Mouse (Mus musculus) naive thymus-derived CD4-positive, alpha-beta T cell, adult 2 months (primary cell): Measurements from ENCODE around the gene Rab11fip3.
"Not testable (repeated sequence)": the region's sequence is repeated elsewhere in the genome, so short reads cannot be mapped to it uniquely, and the experiment has no call there.

Source experiments
- DNase-seq: peaks from one replicate; pipeline ENCODE4 v3.0.0-alpha.2; 2011; ENCODE audit warnings: low read depth

Rab11fip3 gene

GRCm38 (mm10) chr17:26068831-26069739, at the start of gene Rab11fip3:
Gene Rab11fip3, minus strand, starts transcription at chr17:26069555.
- DNase-seq, result peak; percentile 92

DNA sequence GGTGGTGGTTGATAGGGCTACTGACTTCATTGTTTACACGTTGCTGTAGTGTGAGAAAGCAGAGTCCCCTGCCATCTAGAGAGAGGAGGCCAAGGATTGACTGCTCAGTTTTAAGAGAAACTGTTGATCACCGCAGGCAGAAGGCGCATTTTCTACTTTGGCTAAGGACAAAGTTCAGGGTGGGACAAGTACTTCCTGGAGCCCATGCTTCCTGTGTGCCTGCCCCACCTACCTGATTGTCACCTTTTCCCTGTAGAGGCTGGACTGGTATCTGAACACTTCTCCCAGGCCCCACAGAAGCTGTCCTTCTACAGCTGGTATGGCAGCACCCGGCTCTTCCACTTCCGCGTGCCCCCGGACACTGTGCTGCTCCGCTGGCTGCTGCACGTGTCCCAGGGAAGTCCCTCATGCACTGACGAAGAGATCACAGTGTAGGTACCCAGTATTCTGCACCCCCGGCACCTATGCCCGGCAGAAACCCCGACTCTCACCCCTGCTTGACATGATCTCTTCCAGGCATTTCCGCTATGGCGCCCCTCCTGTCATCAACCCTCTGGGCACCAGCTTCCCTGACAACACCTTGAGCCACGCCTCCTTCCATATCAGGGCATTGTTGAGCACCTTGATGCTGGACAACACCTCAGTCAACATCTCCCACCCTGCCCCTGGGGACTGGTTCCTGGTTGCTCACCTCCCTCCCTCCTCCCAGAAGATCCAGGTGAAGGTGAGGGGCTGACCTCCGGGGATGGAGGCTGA, 47.3 kb upstream of the Rab11fip3 start:
- no peak for DNase-seq

DNA sequence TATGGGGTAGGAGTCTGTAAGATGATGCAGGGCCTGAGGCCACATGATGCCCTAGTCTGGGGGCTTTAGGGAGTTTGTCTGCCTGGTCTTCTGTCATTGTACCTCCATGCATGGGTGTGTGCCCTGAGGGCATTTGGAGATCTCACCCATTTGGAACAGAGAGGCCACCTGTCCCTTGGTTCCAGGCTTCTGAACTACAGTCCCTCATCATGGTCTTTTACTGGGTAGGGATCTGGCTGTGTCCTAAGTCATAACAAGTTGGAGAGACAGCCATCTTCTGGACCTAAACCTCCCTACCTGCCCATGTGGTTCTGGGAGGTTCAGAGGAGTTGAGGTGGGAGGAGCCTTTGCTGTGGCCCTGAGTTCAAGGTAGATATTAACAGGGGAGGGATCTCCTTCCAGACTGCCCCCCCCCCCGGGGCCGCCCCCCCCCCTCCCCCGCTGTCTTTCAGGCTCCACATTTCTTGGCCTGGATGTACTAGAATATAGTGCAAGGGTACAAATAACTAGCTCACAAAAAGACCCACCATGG, 46.7 kb upstream of the Rab11fip3 start:
- no peak for DNase-seq

- no peak for DNase-seq
These were observed 46.0 kb upstream of the Rab11fip3 start for GRCm38 (mm10) chr17:26115205-26115898.

DNA sequence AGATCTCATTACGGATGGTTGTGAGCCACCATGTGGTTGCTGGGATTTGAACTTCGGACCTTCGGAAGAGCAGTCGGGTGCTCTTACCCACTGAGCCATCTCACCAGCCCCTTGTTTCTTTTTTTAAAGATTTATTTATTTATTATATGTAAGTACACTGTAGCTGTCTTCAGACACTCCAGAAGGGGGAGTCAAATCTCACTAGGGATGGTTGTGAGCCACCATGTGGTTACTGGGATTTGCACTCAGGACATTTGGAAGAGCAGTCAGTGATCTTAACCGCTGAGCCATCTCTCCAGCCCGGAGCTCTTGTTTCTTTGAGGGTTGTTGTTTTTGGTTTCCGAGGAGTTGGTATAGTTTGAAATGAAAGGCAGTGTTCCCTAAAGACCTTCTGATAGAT, 45.1 kb upstream of the Rab11fip3 start:
- DNase-seq, result not testable (repeated sequence)

GRCm38 (mm10) chr17:26114061-26114460, 44.7 kb upstream of the Rab11fip3 start:
- DNase-seq, result no peak

- DNase-seq, result peak; percentile 89
These were observed 44.0 kb upstream of the Rab11fip3 start, which contains the start of gene Tmem8 for GRCm38 (mm10) chr17:26113181-26113948. Gene Tmem8, plus strand, starts transcription at chr17:26113299.

DNA sequence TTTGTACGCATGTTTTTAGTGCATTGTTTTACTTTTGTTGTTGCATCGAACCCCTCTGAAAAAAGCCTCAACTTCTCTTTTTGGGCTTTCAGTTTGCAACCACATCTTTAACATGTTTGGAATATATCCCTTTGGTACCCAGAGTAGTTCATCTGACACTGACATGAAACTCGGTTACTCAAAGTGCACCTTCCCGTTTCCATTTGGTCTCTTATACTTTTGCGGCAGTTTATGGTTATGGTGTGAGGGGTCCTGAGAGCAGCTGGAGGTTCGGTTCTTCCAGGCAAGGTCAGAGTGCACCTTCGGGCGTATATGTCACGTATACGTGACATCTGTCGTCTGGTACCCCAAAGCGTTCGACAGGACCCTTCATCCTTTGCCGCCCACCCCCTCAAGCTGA, 43.4 kb upstream of the Rab11fip3 start:
- no peak for DNase-seq

GRCm38 (mm10) chr17:26111722-26112121, 42.4 kb upstream of the Rab11fip3 start:
- no peak for DNase-seq

GRCm38 (mm10) chr17:26111024-26111423, 41.7 kb upstream of the Rab11fip3 start:
- no peak for DNase-seq

GRCm38 (mm10) chr17:26110156-26110555, 40.8 kb upstream of the Rab11fip3 start:
- no peak for DNase-seq

GRCm38 (mm10) chr17:26105619-26106018, 36.3 kb upstream of the Rab11fip3 start:
- DNase-seq, result no peak

DNA sequence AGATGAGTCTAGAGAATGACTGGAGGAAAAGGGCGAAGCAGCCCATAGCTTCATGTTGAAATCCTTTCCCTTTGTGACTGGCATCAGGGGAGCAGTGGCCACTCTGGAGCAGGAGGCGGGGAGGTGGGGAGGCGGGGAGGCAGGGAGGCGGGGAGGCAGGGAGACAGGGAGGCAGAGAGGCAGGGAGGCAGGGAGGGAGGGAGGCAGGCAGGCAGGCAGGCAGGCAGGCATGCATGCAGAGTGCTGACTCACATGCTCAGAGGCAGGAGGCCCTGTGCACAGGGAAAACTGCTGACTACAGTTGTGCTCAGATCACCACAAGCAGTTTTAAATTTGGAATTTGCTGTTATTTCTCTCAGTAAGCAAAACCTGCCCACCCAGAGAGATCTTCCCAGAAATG, 32.1 kb upstream of the Rab11fip3 start:
- no peak for DNase-seq

DNA sequence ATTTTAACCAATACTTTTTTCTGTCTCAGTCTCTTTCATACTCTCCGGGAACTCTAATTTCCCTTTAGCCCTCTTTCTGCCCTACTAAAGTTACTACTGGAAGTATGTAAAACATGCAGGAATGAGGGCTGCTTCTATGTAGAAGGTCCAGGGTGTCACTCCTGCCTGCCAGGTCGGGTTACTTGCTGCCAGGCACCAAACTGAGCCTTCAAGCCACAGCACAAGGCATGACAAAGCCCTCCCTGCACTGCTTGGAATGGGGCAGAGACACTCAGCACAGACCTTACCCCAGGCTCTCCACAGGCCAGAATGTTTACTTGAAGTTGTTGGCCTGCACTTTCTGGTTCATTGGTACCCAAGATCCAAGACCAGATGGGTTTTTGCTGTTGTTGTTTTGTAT, 30.8 kb upstream of the Rab11fip3 start:
- no peak for DNase-seq

DNA sequence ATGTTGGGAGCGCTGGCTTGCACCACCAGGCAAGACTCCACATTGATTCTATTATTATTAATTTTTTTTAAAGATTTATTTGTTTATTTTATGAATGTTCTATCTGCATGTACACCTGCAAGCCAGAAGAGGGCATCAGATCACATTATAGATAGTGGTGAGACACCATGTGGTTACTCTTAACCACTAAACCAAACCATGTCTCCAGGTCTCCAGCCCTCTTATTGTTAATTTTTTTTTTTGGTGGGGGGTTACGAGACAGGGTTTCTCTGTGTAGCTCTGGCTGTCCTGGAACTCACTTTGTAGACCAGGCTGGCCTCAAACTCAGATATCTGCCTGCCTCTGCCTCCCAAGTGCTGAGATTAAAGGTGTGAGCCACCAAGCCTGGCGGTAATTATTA, 30.0 kb upstream of the Rab11fip3 start:
- peak; percentile 59 for DNase-seq

DNA sequence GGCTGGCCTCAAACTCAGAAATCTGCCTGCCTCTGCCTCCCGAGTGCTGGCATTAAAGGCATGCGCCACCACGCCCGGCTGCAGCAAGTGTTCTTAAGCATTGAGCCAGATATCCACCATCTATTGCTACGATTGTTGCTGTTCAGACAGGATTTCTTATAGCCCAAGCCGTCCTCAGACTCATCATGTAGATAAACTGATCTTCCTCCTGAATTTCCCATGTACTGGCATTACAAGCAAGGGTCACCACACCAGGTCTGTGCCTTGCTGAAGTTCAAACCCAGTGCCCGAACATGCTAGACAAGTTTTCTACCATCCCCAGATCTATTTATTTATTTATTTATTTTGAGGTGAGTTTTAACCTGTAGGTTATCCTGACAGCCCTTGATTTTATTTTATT, 29.1 kb upstream of the Rab11fip3 start:
- DNase-seq, result no peak

GRCm38 (mm10) chr17:26095121-26095740, 25.9 kb upstream of the Rab11fip3 start, which contains the start of gene Nme4:
Gene Nme4, minus strand, starts transcription at chr17:26095602.
- peak; percentile 64 for DNase-seq

- DNase-seq, result no peak
These were observed 25.3 kb upstream of the Rab11fip3 start for GRCm38 (mm10) chr17:26094531-26095110.

- peak; percentile 93 for DNase-seq
These were observed 20.7 kb upstream of the Rab11fip3 start, which contains the start of gene Decr2 for GRCm38 (mm10) chr17:26089905-26090632. Gene Decr2, minus strand, starts transcription at chr17:26090337.
